Mouse (Mus musculus): ENCODE results near the gene Gm20479. TPM values are rescaled to one million over a fixed set of nuclear protein-coding genes. Genes with fewer than 3 reads are reported as not detected.

Gene Gm20479
- total RNA-seq, 2 experiments from 2014 or later, result not detected

DNA sequence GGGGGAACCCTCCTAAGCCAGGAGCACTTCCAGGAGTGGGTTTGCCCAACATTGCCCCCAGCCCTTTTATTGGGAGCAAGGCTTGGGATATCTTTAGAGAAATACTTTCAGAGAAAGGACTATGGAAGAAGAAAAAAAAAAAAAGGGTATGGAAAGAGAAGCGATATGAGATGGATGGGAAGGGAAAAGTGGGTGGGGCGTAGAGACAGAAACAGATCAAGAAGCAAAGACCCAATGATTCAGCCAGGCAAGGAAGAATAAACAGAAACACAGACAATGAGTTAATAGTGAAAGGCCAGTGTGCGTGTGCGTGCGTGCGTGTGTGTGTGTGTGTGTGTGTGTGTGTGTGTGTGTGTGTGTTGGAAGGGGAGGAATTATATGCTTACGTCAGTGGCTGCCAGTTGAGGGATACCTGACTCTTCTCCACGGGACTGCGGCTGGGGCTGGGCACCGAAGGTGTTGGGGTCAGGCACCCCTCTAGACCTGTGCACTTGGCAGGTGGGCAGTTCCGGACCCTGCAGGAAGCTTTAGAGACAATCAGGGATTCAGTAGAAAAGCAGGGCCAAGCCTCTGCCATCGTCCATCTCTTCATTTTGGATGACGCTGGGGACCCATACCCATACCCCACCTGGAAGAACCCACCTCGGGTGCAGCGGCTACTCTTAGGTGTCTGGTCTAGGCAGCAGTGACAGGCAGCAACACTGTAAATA lies 22.1 kb downstream of the Gm20479 start:
- no peak for DNase-seq (ENCODE audit: low spot score in 2 of 2)

- DNase-seq (ENCODE audit: low spot score in 2 of 2), result no peak
Measured at GRCm38 (mm10) chr7:27334405-27334911, 22.8 kb downstream of the Gm20479 start.

GRCm38 (mm10) chr7:27333316-27333941 lies 23.8 kb downstream of the Gm20479 start:
- DNase-seq (ENCODE audit: low spot score in 2 of 2), result no peak

DNA sequence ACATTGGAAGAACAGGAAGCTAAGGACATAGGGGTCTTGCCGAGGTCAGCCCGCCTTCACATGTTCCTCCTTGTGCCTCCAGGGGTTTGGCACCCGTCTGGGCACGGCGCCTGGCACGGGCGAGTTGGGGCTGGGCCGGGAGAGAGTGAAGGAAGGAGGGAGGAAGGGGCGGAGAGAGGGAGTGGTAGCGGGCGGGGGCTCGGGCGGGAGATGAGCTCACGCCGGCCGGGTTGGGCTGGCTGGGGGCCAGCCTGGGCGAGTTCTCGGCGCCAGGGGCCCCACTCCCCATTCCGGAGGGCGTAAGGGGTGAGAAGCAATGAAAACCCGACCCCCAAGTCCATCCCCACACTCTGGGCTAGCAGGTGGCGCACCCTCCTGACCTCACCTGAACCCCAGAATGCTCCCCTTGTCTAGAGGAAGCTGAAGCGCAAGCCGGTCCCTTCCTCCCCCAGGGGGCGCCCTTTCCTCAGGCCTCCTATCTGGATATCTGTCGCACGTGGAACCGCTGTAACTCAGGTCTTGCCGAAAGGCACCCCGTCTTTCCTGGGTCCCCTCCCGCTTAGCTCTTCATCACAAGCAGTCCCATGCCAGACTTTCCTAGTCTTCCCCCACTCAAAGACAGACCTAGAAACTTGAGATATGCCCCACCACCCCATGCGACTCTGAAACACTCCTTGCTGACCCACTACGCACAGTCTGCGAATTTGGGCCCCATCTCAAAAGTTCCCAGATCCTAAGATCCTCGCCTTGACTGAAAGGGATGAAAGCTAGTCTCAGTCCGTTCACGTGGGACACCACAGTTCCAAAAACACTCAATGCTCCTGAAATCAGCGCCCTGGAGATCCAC lies 24.6 kb downstream of the Gm20479 start:
- DNase-seq (ENCODE audit: low spot score in 2 of 2), result peak; percentile 76 to 83

DNA sequence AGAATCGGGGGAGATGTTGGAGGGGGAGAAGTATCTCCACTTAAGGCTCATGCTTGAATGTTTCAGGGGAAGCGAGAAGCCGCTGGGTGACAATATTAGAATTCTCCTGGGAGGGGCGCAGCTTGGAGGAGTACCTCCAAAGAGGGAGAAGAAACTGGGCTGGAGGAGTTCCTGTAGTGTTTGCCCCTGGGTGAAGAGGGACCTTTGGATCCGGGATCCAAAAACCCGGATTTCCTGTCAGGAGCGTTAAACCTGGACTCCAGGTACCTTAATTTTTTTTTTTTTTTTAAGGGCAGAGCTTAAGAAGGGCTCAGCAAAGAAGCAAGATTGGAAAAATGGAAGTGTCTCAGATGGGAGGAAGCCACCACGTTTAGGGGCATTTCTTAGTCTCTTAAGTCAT lies 25.4 kb downstream of the Gm20479 start:
- DNase-seq (ENCODE audit: low spot score in 2 of 2), result no peak

DNA sequence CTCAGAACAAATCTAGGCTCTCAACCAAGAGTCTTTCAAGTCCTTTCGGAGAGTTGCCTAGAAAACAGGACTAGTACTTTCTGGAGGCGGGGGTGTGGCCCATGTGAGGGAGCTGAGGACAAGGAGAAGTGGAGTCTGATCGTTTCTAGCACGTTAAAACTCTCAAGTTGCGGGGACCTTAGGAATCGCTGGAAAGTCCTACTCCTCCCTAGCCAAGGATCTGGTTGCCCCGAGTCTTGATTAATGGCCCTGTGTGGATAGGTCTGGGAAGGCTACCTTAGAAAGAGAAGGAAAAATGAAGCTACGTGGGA lies 25.7 kb downstream of the Gm20479 start:
- peak in 1 of 2 experiments; percentile 47 for DNase-seq (ENCODE audit: low spot score in 2 of 2)

- peak in 1 of 2 experiments; percentile 55 for DNase-seq (ENCODE audit: low spot score in 2 of 2)
Measured at GRCm38 (mm10) chr7:27330709-27331540, 26.3 kb downstream of the Gm20479 start.

- no peak for DNase-seq (ENCODE audit: low spot score in 2 of 2)
Measured at GRCm38 (mm10) chr7:27329981-27330380, 27.2 kb downstream of the Gm20479 start.

DNA sequence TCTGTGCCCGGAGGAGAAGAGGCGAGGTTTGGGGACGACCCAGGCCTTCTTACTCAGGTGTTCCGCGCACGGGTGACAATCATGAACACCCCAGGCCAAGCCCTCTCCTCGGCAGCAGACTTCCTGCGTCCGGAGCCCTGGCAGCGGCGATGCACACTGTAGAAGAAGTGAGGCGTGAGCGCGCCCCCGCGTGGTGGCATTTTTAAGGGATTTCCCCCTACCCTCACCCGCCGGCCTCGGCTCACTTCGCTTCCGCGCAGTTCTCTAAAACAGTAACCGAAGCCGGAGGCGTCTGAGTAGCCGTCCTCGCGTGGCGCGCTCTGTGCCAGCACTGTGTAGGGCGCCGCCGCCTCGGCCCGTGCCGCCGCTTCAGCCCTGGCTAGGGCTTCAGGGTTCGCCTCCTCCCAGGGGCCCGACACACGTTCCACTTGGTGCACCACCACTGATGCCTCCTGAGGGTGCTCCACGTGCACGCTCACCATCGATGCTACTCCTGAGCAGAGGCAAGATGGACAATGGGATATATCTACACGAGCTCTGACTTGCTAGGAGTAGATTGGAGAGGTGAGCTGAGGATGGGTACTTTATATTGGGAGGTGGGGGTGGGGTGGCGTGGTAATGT lies 27.8 kb downstream of the Gm20479 start:
- peak; percentile 80 to 84 for DNase-seq (ENCODE audit: low spot score in 2 of 2)

DNA sequence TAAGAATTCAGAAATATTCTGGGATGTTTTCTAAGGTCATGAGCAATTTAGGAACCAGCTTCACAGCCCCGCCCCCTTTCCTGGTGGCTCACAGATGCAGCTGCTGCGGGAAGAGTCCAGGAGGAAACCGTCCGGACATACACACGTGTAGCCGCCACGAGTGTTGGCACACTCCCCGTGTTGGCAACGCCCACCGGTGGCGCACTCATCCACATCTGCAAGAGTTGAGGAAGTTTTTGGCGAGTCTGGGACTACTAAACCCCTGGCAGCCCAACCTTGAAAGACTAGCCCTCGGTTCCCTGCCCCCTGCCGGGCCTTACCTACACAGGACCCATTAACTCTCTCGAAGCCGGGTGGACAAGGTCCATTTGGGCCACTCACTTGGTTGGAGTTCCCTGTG lies 28.6 kb downstream of the Gm20479 start:
- no peak for DNase-seq (ENCODE audit: low spot score in 2 of 2)

DNA sequence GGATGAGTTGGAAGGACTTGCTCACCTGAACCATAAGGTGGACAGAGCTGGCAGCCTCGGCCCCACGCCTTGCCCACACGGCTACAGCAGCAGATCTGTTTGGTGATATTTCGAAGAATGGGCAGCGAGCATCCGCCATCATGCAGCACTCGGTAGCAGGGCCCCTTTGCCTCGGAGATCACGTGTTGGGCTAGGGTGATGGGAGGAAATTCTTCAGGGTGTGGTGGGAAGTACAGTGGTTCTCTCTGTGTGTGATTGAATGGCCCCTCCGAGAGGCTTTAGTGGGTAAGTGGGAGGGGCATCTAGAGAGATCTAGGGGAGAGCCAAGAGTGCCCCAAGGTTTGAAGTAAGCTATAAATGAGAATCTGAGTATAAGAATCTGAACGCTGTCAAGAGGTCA lies 29.1 kb downstream of the Gm20479 start:
- no peak for DNase-seq (ENCODE audit: low spot score in 2 of 2)

GRCm38 (mm10) chr7:27327500-27327899 lies 29.7 kb downstream of the Gm20479 start:
- no peak for DNase-seq (ENCODE audit: low spot score in 2 of 2)

DNA sequence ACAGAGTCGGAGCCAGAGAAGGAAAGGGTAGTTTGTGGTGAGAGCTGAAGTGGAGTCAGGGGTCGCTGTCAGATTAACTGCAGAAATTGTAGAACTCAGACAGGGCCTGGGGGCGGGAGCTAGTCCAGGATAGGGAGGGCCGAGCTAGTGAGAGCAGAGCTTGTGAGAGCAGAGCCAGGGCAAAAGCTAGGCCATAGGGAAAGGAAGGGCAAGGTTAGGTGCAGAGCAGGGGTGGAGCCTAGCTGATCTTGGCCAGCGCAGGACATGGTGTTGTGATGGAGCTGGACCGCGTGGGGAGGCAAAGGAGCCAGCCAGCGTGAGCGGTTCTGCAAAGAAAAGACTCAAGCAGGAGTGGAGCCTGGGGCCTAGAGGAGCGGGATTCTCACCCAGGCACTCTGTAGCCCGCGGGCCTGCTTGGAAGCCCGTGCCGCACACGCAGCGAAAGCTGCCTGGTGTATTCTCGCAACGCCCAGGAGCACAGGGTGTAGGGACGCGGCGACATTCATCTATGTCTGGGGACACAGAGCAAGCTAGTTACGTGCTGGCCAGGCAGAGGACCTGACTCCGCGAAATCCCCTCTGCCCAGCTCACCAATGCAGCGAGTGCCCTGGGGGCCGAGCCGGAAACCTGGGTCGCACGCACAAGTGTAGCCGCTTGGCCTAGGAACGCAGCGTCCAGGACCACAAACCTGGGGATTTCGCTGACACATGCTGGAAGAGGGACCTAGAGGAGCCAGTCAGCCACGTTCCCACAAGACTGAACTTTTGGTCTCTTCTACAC lies 30.9 kb downstream of the Gm20479 start:
- DNase-seq (ENCODE audit: low spot score in 2 of 2), result no peak

- no peak for DNase-seq (ENCODE audit: low spot score in 2 of 2)
Measured at GRCm38 (mm10) chr7:27325697-27326096, 31.5 kb downstream of the Gm20479 start.

DNA sequence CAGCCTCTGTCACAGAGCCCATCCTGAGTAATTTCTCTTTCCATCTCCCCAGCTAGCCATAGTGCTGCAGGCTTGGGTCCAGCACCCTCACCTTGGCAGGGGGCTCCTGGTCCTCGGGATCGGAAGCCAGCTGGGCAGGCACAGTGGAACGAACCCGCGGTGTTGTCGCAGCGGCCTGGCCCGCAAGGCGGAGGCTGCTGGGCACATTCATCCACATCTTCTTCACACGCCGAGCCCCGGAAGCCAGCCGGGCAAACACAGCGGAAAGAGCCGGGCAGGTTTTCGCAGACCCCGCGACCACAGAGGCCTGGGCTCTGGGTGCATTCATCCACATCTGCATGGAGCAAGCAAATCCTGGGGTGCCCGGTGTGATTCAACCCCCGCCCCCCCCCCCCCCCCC lies 32.3 kb downstream of the Gm20479 start:
- DNase-seq (ENCODE audit: low spot score in 2 of 2), result no peak

GRCm38 (mm10) chr7:27324161-27324560 lies 33.1 kb downstream of the Gm20479 start:
- DNase-seq (ENCODE audit: low spot score in 2 of 2), result no peak

DNA sequence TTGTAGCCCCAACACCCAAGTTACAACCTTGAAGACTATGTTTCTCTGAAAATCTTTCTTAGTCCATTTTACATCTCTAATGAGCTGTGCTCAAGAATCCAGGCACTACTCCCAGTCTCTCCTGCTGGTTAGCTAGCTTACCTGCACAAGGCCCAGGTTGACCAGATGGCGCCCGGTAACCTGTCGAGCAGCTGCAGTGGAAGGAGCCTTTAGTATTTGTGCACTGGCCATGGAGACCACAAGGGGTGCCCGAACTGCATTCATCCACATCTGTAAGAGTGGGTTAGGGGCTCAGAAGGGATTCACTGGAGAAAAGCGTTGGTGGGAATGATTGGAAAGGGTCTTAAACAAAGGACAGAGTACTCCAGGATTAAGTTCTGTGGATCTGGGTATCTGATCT lies 34.2 kb downstream of the Gm20479 start:
- no peak for DNase-seq (ENCODE audit: low spot score in 2 of 2)

DNA sequence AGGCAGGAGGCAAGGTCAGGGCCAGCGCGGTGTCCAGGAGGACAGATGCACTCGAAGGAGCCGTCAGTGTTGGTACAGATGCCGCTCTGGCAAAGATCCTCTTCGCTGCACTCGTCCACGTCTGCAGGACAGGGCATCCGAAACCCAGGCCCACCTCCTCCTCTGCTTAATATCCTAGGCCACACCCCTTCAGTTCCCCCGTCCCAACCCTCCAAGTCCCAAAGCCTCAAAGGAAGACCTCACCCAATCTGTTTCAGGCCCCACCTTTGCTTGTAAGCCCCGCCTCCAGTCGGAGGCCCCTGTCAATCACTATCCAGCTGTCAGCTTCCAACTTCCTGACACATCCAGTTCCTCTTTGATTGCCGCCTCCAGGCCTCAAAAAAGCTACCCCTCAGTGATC lies 34.9 kb downstream of the Gm20479 start:
- DNase-seq (ENCODE audit: low spot score in 2 of 2), result no peak

DNA sequence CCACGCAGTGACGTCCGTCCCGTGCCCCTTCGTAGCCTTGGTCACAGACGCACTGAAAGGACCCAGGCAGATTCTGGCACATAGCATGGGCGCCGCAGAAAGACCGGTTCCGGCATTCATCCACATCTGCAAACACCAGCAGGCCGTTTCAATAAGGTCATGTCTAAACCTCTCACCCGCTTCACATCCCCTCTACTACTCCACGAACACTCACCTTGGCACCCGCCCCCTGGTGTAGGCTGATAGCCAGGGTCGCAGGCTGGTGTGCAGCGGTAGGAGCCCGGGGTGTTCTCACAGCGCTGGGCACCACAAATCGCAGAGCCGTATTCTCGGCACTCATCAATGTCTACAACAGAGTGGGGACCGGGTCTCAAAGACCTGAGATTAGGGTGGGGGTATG lies 37.8 kb downstream of the Gm20479 start:
- DNase-seq (ENCODE audit: low spot score in 2 of 2), result no peak

- no peak for DNase-seq (ENCODE audit: low spot score in 2 of 2)
Measured at GRCm38 (mm10) chr7:27315958-27316357, 41.3 kb downstream of the Gm20479 start.

All from left cerebral cortex, adult 18-20 months (tissue).